Mouse (Mus musculus) midbrain, embryonic 11.5 days (tissue): Measurements from ENCODE around the gene Por. TPM values are rescaled to one million over a fixed set of nuclear protein-coding genes. Genes with fewer than 3 reads are reported as not detected.

Experiments used
- ATAC-seq: fragments of 200-750 bp; cut with Nextera tagmentation; 2 replicates; pipeline ENCODE4 v1.8.0; 2017; ENCODE audit warnings: moderate TSS enrichment, moderate library complexity; ENCODE audit not compliant: low FRiP score
- DNase-seq: peaks from one replicate; pipeline ENCODE4 v3.0.0; 2015; ENCODE audit warnings: low spot score; ENCODE audit errors: missing footprints
- H3K27ac ChIP-seq: fragments of 300-500 bp; sonication (generic); 2 replicates; pipeline ENCODE4 v1.5.1; 2014; ENCODE audit warnings: low read depth, low read length
- H3K27me3 ChIP-seq: fragments of 300-500 bp; sonication (generic); 2 replicates; pipeline ENCODE4 v1.6.1; 2014; ENCODE audit warnings: mild to moderate bottlenecking, low read length, moderate library complexity, mixed read lengths; ENCODE audit not compliant: control insufficient read depth, insufficient read depth
- H3K36me3 ChIP-seq: fragments of 300-500 bp; sonication (generic); 2 replicates; pipeline ENCODE4 v1.6.1; 2014; ENCODE audit warnings: mild to moderate bottlenecking, low read length, moderate library complexity, mixed read lengths; ENCODE audit not compliant: control insufficient read depth, insufficient read depth
- H3K4me1 ChIP-seq: fragments of 300-500 bp; sonication (generic); 2 replicates; pipeline ENCODE4 v1.6.1; 2014; ENCODE audit warnings: low read length; ENCODE audit not compliant: control insufficient read depth, insufficient read depth
- H3K4me2 ChIP-seq: fragments of 300-500 bp; sonication (generic); 2 replicates; pipeline ENCODE4 v1.6.1; 2014; ENCODE audit warnings: mild to moderate bottlenecking, moderate library complexity
- H3K4me3 ChIP-seq: fragments of 300-500 bp; sonication (generic); 2 replicates; pipeline ENCODE4 v1.5.1; 2014; ENCODE audit warnings: low read depth, low read length
- H3K9ac ChIP-seq: fragments of 300-500 bp; sonication (generic); 2 replicates; pipeline ENCODE4 v1.6.1; 2014; ENCODE audit warnings: low read length
- H3K9me3 ChIP-seq: fragments of 300-500 bp; sonication (generic); 2 replicates; pipeline ENCODE4 v1.6.1; 2016; ENCODE audit warnings: low read length; ENCODE audit not compliant: control insufficient read depth
- WGBS: fragments of 180-500 bp; shearing (Covaris S2); extraction: QIAGEN DNeasy Blood & Tissue Kit; methylation state at CpG from one replicate; pipeline ENCODE4 v1.1.7; 2014; 5-methylcytosine and 5-hydroxymethylcytosine counted together
- polyA plus RNA-seq: library from polyadenylated mRNA; unstranded; fragments of >200 nt; fragmentation: Nextera tagmentation; extraction: Ambion mirVana; gene quantifications from 2 replicates; pipeline ENCODE4 v1.2.1, GENCODE M21; 2014

Por gene
- polyA plus RNA-seq, 1 experiment from 2014 or later: 95.4 TPM

DNA sequence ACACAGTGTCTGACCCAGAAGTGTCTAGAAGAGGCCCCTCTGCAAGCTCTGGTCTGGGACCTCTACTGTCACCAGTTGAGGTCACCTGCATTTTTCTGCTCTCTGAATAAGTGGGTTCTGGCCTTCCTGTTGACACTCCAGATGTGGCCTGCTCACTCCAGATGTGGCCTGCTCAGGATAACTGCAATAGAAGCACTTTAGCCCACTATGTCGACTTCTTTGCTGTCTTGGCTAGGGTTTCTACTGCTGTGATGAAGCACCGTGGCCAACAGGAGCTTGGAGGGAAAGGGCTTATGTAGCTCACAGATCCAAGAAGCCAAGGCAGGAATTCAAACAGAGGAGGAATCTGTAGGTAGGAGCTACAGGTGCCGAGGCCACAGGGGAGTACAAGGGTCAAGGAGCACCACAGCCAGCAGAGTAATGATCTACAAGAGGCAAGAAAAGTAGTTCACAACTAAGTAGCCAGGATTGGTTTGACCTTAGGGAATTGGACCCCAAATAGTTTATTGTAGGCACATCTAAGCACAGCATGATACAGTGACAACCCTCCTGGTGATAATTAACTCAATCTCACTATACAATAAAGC is 53.4 kb downstream of the Por start:
- Histone ChIP-seq H3K27ac (no peak overlapping the region), H3K4me2 (no peak overlapping the region), H3K27me3 (no peaks in the 10 kb centered on the region), H3K4me3 (no peak overlapping the region), H3K9me3 (no peaks in the 10 kb centered on the region), H3K9ac (no peak overlapping the region), H3K36me3 (no peaks in the 10 kb centered on the region), H3K4me1 (peaks cover 37% of the 10 kb centered on the region)
- DNase-seq (no peak), ATAC-seq (no peak)
- 81% methylated on average over 3 of the region's 3 CpGs for WGBS

- peak overlapping the region; percentile 64 for H3K4me2 ChIP-seq
- H3K27ac ChIP-seq: peak overlapping the region; percentile 93
- peaks cover 4% of the 10 kb centered on the region; the same call in 1 of the 2 replicates for H3K36me3 ChIP-seq
- DNase-seq: no peak
- H3K9me3 ChIP-seq: no peaks in the 10 kb centered on the region
- 4% methylated on average over 9 of the region's 9 CpGs for WGBS
- peak; percentile 85 for ATAC-seq
- H3K4me1 ChIP-seq: peaks cover 37% of the 10 kb centered on the region
- H3K4me3 ChIP-seq: no peak overlapping the region
- H3K9ac ChIP-seq: peak overlapping the region; percentile 49
- H3K27me3 ChIP-seq: no peaks in the 10 kb centered on the region
Measured at GRCm38 (mm10) chr5:135724536-135725322, 54.9 kb downstream of the Por start.

DNA sequence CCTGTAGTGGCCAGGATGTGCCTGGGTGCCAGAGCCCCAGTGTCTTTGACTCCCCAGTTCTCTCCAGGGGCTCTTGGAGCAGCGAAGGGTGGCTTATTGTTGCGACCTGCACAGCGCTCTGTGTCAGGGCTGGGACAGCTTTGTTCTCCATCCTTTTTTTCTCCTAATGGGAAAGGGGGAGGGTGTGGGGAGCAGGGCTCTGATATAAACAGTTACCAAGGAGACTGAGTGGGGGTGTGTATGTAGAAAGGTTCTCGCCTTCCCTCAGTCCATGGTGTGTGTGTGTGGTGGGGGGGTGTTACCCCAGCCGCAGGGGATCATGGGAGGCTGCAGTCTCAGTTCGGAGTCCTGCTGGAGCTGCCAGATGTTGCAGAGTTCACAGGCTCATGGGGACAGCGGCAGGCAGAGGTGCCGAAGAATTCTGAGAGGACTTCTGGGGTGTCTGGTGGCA is 55.6 kb downstream of the Por start:
- H3K9ac ChIP-seq: peak overlapping the region; percentile 49
- H3K27ac ChIP-seq: peak overlapping the region; percentile 93
- 5% methylated on average over 8 of the region's 8 CpGs for WGBS
- peaks cover 11% of the 10 kb centered on the region; the same call in 1 of the 2 replicates for H3K36me3 ChIP-seq
- no peaks in the 10 kb centered on the region for H3K9me3 ChIP-seq
- peak overlapping the region; percentile 64 for H3K4me2 ChIP-seq
- no peaks in the 10 kb centered on the region for H3K27me3 ChIP-seq
- DNase-seq: peak; percentile 98
- ATAC-seq: peak; percentile 91
- peak overlapping the region; percentile 32 for H3K4me3 ChIP-seq
- peaks cover 37% of the 10 kb centered on the region for H3K4me1 ChIP-seq

- Histone ChIP-seq H3K9ac (peak overlapping the region; percentile 49), H3K4me1 (peaks cover 37% of the 10 kb centered on the region), H3K4me3 (peak overlapping the region; percentile 32), H3K4me2 (peak overlapping the region; percentile 64), H3K27ac (peak overlapping the region; percentile 93), H3K27me3 (no peaks in the 10 kb centered on the region), H3K9me3 (no peaks in the 10 kb centered on the region), H3K36me3 (peaks cover 16% of the 10 kb centered on the region)
- ATAC-seq (peak; percentile 4; the same call in 1 of the 2 replicates), DNase-seq (peak; percentile 91)
- WGBS: 25% methylated on average over 6 of the region's 6 CpGs
Measured at GRCm38 (mm10) chr5:135725991-135726390, 56.2 kb downstream of the Por start.

- peak overlapping the region; percentile 93 for H3K27ac ChIP-seq
- peaks cover 37% of the 10 kb centered on the region for H3K4me1 ChIP-seq
- DNase-seq (no peak), ATAC-seq (no peak)
- peak overlapping the region; percentile 32; the same call in 1 of the 2 replicates for H3K4me3 ChIP-seq
- WGBS: 88% methylated on average over 2 of the region's 2 CpGs
- no peaks in the 10 kb centered on the region for H3K27me3 ChIP-seq
- peaks cover 22% of the 10 kb centered on the region for H3K36me3 ChIP-seq
- H3K9ac ChIP-seq: peak overlapping the region; percentile 49
- no peaks in the 10 kb centered on the region for H3K9me3 ChIP-seq
- peak overlapping the region; percentile 64 for H3K4me2 ChIP-seq
Measured at GRCm38 (mm10) chr5:135726641-135727346, 57.0 kb downstream of the Por start.

- ATAC-seq (no peak), DNase-seq (no peak)
- H3K27ac ChIP-seq: no peak overlapping the region
- H3K9me3 ChIP-seq: no peaks in the 10 kb centered on the region
- peaks cover 37% of the 10 kb centered on the region for H3K4me1 ChIP-seq
- H3K4me3 ChIP-seq: no peak overlapping the region
- 94% methylated on average over 9 of the region's 9 CpGs for WGBS
- peaks cover 27% of the 10 kb centered on the region for H3K36me3 ChIP-seq
- H3K27me3 ChIP-seq: no peaks in the 10 kb centered on the region
- no peak overlapping the region for H3K9ac ChIP-seq
- no peak overlapping the region for H3K4me2 ChIP-seq
Measured at GRCm38 (mm10) chr5:135727871-135728270, 58.0 kb downstream of the Por start.

DNA sequence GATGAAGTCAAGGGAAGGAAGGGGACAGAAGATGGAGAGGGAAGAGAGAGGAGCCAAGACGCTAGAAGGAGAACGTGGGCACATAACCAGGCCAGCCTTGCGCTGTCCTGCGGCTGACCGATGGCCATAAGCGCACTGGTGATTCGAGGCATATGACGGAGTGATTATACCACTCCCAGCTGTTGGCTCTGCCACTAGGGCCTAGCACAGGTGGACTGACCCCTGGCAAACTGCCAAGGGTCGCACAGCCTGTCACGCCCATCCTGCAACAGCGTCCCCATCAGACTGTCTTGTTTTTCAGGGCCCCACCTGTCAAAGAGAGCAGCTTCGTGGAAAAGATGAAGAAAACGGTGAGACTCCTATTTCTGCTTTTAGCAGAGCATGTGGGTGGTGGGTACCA is 58.5 kb downstream of the Por start:
- DNase-seq (no peak), ATAC-seq (no peak)
- Histone ChIP-seq H3K27me3 (no peaks in the 10 kb centered on the region), H3K9ac (no peak overlapping the region), H3K9me3 (no peaks in the 10 kb centered on the region), H3K4me3 (no peak overlapping the region), H3K4me1 (peaks cover 37% of the 10 kb centered on the region), H3K36me3 (peaks cover 32% of the 10 kb centered on the region), H3K27ac (no peak overlapping the region), H3K4me2 (no peak overlapping the region)
- 94% methylated on average over 13 of the region's 13 CpGs for WGBS

DNA sequence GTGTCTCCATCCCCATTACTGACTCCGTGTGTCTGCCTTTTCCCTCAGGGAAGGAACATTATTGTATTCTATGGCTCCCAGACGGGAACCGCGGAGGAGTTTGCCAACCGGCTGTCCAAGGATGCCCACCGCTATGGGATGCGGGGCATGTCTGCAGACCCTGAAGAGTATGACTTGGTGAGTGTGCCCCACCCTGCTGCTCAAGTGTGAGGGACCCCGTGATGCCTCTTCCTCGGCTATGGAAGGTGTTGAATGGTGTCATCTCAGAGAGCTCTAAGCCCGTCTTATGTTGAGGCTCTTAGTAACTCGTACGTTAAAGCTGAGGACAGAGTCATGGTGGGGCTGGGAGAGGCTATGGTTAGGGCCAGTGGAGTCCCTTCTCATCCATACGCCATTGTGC is 59.5 kb downstream of the Por start:
- DNase-seq (no peak), ATAC-seq (no peak)
- no peaks in the 10 kb centered on the region for H3K27me3 ChIP-seq
- no peak overlapping the region for H3K9ac ChIP-seq
- peaks cover 42% of the 10 kb centered on the region for H3K36me3 ChIP-seq
- peaks cover 30% of the 10 kb centered on the region for H3K4me1 ChIP-seq
- no peaks in the 10 kb centered on the region for H3K9me3 ChIP-seq
- no peak overlapping the region for H3K4me3 ChIP-seq
- no peak overlapping the region for H3K27ac ChIP-seq
- 91% methylated on average over 13 of the region's 13 CpGs for WGBS
- no peak overlapping the region for H3K4me2 ChIP-seq

GRCm38 (mm10) chr5:135730278-135730677 is 60.4 kb downstream of the Por start:
- Histone ChIP-seq H3K9me3 (no peaks in the 10 kb centered on the region), H3K4me2 (no peak overlapping the region), H3K27ac (no peak overlapping the region), H3K9ac (no peak overlapping the region), H3K27me3 (no peaks in the 10 kb centered on the region), H3K4me3 (no peak overlapping the region), H3K36me3 (peaks cover 51% of the 10 kb centered on the region), H3K4me1 (peaks cover 21% of the 10 kb centered on the region)
- ATAC-seq (no peak), DNase-seq (no peak)
- 92% methylated on average over 10 of the region's 10 CpGs for WGBS
